Mouse (Mus musculus) heart, adult 2 months (tissue): ENCODE measurements at regions not wholly inside any gene's neighbourhood (a gene's known extent, or its start where the extent isn't known, plus 50 kb on each side); places are given as distances from the start of the nearest gene placed in this dataset.

Experiments used
- CTCF ChIP-seq: fragments of 200-600 bp; IDR thresholded peaks from 2 replicates; pipeline ENCODE4 v1.8.1; 2022; ENCODE audit warnings: antibody characterized with exemption, mild to moderate bottlenecking, moderate library complexity
- EP300 ChIP-seq: fragments of 200-500 bp; IDR thresholded peaks from 2 replicates; pipeline ENCODE4 v1.6.1; 2011; ENCODE audit warnings: low read depth, low read length, control low read depth; ENCODE audit not compliant: insufficient read depth

DNA sequence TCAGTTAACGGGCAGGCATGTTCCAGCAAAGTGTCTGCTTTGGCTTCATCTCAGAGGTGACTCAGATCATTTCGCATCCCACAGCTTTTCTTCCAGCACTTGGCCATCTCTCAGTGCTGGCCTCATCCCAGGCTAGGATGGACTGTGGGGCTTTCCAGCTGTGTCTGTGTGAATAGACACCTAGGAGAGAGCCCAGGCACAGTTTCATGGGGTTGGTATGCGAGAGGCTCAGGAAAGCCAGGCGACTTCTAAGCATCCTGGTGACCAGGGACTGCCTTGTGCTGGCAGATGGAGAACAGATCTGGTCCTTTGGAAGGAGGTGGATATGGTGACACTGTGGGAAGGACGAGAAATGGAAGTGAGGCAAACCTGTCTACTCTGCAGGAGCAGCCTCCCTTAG lies 182.9 kb downstream of the Cd83 start:
- no peak for TF ChIP-seq CTCF
- TF ChIP-seq EP300: no peak
